Comparison of ENCODE assay signal across 8 mouse cellular contexts in the genomic region with DNA sequence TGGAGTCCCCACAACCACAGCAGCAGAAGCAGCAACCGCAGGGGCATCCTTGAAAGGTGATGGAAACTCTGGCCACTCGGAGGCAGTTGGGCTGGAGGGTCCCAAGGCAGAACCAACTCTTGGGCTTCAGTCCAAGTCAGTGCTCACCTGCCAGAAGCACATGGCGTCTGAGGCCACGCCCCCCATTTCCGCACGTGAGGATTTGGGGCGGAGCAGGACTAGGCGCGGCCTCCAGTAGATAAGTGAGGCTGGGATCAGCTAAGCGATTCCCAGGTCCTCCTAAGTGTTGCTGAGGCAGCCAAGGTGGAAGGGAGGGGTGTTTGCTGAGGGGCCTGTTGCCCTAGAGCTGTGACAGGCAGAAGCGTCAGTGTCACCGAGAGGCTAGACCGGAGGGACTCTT. TPM values are rescaled to one million over a fixed set of nuclear protein-coding genes. Genes with fewer than 3 reads are reported as not detected.
DNase-seq lines count a peak whose midpoint lies in the region; ATAC-seq and TF ChIP-seq lines count a peak whose summit lies in the region.

No protein-coding gene starts in this region.

- peak; percentile 21 for ATAC-seq in lung, embryonic 16.5 days (ENCODE audit: low read depth)
- no peak for ATAC-seq in embryonic facial prominence, embryonic 12.5 days (ENCODE audit: insufficient number of reproducible peaks, insufficient read depth, low FRiP score, low TSS enrichment)
- ATAC-seq in limb, embryonic 11.5 days (ENCODE audit: insufficient number of reproducible peaks, low FRiP score, low TSS enrichment, low read depth): no peak
- ATAC-seq in neural tube, embryonic 12.5 days (ENCODE audit: low FRiP score, low read depth): no peak

- no peak overlapping the region for H3K9ac ChIP-seq in lung, embryonic 16.5 days (ENCODE audit: low read length)
- no peak overlapping the region for H3K9ac ChIP-seq in embryonic facial prominence, embryonic 12.5 days
- H3K9ac ChIP-seq in limb, embryonic 11.5 days (ENCODE audit: low read length): no peak overlapping the region
- no peak overlapping the region for H3K9ac ChIP-seq in neural tube, embryonic 12.5 days

- H3K4me1 ChIP-seq in lung, embryonic 16.5 days (replicated peaks; ENCODE audit: control insufficient read depth, insufficient read depth, low read length): peaks cover 28% of the 10 kb centered on the region
- H3K4me1 ChIP-seq in lung, adult 2 months (ENCODE audit: control insufficient read depth, insufficient read depth, low read length): no peaks in the 10 kb centered on the region
- H3K4me1 ChIP-seq in embryonic facial prominence, embryonic 12.5 days: peaks cover 12% of the 10 kb centered on the region
- peaks cover 5% of the 10 kb centered on the region for H3K4me1 ChIP-seq in limb, embryonic 11.5 days (ENCODE audit: control insufficient read depth, insufficient read depth, low read length)
- H3K4me1 ChIP-seq in neural tube, embryonic 12.5 days: peaks cover 26% of the 10 kb centered on the region

- no peaks in the 10 kb centered on the region for H3K36me3 ChIP-seq in lung, embryonic 16.5 days (ENCODE audit: control insufficient read depth, insufficient read depth, low read length)
- H3K36me3 ChIP-seq in embryonic facial prominence, embryonic 12.5 days: no peaks in the 10 kb centered on the region
- H3K36me3 ChIP-seq in limb, embryonic 11.5 days (ENCODE audit: control insufficient read depth, insufficient read depth, low read length): no peaks in the 10 kb centered on the region
- no peaks in the 10 kb centered on the region for H3K36me3 ChIP-seq in neural tube, embryonic 12.5 days

- H3K9me3 ChIP-seq in lung, embryonic 16.5 days (ENCODE audit: control insufficient read depth, low read length): 0 out of 2 replicates have a peak, but pooled peaks cover 4% of the 10 kb centered on the region
- H3K9me3 ChIP-seq in embryonic facial prominence, embryonic 12.5 days: no peaks in the 10 kb centered on the region
- H3K9me3 ChIP-seq in limb, embryonic 11.5 days (ENCODE audit: control insufficient read depth, low read length): no peaks in the 10 kb centered on the region; the same call in 1 of the 2 replicates
- H3K9me3 ChIP-seq in neural tube, embryonic 12.5 days: no peaks in the 10 kb centered on the region

- H3K27me3 ChIP-seq in lung, embryonic 16.5 days (ENCODE audit: control insufficient read depth, insufficient read depth, low read depth, low read length): peaks cover 6% of the 10 kb centered on the region; the same call in 1 of the 2 replicates
- H3K27me3 ChIP-seq in embryonic facial prominence, embryonic 12.5 days: peaks cover 32% of the 10 kb centered on the region
- peaks cover 20% of the 10 kb centered on the region for H3K27me3 ChIP-seq in limb, embryonic 11.5 days (ENCODE audit: control insufficient read depth, insufficient read depth, low read length)
- peaks cover 36% of the 10 kb centered on the region for H3K27me3 ChIP-seq in neural tube, embryonic 12.5 days (replicated peaks)

- TF ChIP-seq CTCF in lung, adult 2 months (IDR thresholded peaks at IDR 0.05; ENCODE audit: insufficient read depth, low read length): no peak

- DNase-seq in lung, adult 2 months: no peak
- DNase-seq in limb, embryonic 11.5 days (ENCODE audit: low spot score): peak; percentile 46
- DNase-seq in ovary, adult 18-20 months (ENCODE audit: low spot score): no peak
- no peak for DNase-seq in urinary bladder, postnatal 10 days (ENCODE audit: low spot score)
- no peak for DNase-seq in kidney, adult 18-20 months

- under 1% methylated on average over 13 of the region's 13 CpGs for WGBS in lung, embryonic 16.5 days
- WGBS in lung, adult 2 months: 4% methylated on average over 13 of the region's 13 CpGs
- WGBS in embryonic facial prominence, embryonic 12.5 days: 2% methylated on average over 13 of the region's 13 CpGs
- WGBS in limb, embryonic 11.5 days: 1% methylated on average over 13 of the region's 13 CpGs
- WGBS in neural tube, embryonic 12.5 days: 5% methylated on average over 13 of the region's 13 CpGs

- peak overlapping the region; percentile 43 for H3K4me2 ChIP-seq in lung, embryonic 16.5 days (ENCODE audit: low read depth, low read length)
- H3K4me2 ChIP-seq in embryonic facial prominence, embryonic 12.5 days (replicated peaks): peak overlapping the region; percentile 36; the same call in 1 of the 2 replicates
- H3K4me2 ChIP-seq in limb, embryonic 11.5 days (ENCODE audit: low read depth, severe bottlenecking): peak overlapping the region; percentile 1; the same call in 1 of the 2 replicates
- peak overlapping the region; percentile 9 for H3K4me2 ChIP-seq in neural tube, embryonic 12.5 days (replicated peaks)

- H3K27ac ChIP-seq in lung, embryonic 16.5 days (ENCODE audit: low read length): no peak overlapping the region
- H3K27ac ChIP-seq in embryonic facial prominence, embryonic 12.5 days: no peak overlapping the region
- H3K27ac ChIP-seq in limb, embryonic 11.5 days (replicated peaks; ENCODE audit: low read depth, low read length): no peak overlapping the region
- H3K27ac ChIP-seq in neural tube, embryonic 12.5 days: no peak overlapping the region

- no peak for TF ChIP-seq POLR2A in lung, adult 2 months (IDR thresholded peaks at IDR 0.05; ENCODE audit: borderline replicate concordance, extremely low read depth, low read depth, low read length)

- peak overlapping the region; percentile 18; the same call in 1 of the 2 replicates for H3K4me3 ChIP-seq in lung, embryonic 16.5 days (ENCODE audit: low read length)
- no peak overlapping the region for H3K4me3 ChIP-seq in lung, adult 2 months (replicated peaks; ENCODE audit: extremely low read depth, low read depth, low read length)
- no peak overlapping the region for H3K4me3 ChIP-seq in embryonic facial prominence, embryonic 12.5 days
- no peak overlapping the region for H3K4me3 ChIP-seq in limb, embryonic 11.5 days (ENCODE audit: low read depth, low read length)
- H3K4me3 ChIP-seq in neural tube, embryonic 12.5 days: no peak overlapping the region

RNA-seq across cellular contexts. Expression of a gene that starts 0.9 kb away (rescaled TPM):
- 5.6 and 8.2 TPM in 2 replicates for polyA plus RNA-seq in lung, embryonic 16.5 days (2015; fragmentation: Nextera tagmentation; extraction: Ambion mirVana)
- polyA plus RNA-seq in lung, adult 2 months (2012; rRNA removed): 0.19 and 0.24 TPM in 2 replicates
- 0.54 and 0.84 TPM in 2 replicates for polyA plus RNA-seq in embryonic facial prominence, embryonic 12.5 days (2016; fragmentation: Nextera tagmentation; extraction: Ambion mirVana)
- 0.23 TPM in 1 of 2 replicates, not detected in the other for polyA plus RNA-seq in limb, embryonic 11.5 days (2014; fragmentation: Nextera tagmentation; extraction: Ambion mirVana)
- 1.1 and 1.8 TPM in 2 replicates for polyA plus RNA-seq in neural tube, embryonic 12.5 days (2016; fragmentation: Nextera tagmentation; extraction: Ambion mirVana)

RNA-seq across cellular contexts. Expression of a gene that starts 11.2 kb away (rescaled TPM):
- polyA plus RNA-seq in lung, embryonic 16.5 days (2015; fragmentation: Nextera tagmentation; extraction: Ambion mirVana): 11.3 and 12.4 TPM in 2 replicates
- polyA plus RNA-seq in lung, adult 2 months (2012; rRNA removed): 73.7 and 81.5 TPM in 2 replicates
- polyA plus RNA-seq in embryonic facial prominence, embryonic 12.5 days (2016; fragmentation: Nextera tagmentation; extraction: Ambion mirVana): 4.5 and 4.9 TPM in 2 replicates
- 2.2 and 2.3 TPM in 2 replicates for polyA plus RNA-seq in limb, embryonic 11.5 days (2014; fragmentation: Nextera tagmentation; extraction: Ambion mirVana)
- 5.1 and 6.6 TPM in 2 replicates for polyA plus RNA-seq in neural tube, embryonic 12.5 days (2016; fragmentation: Nextera tagmentation; extraction: Ambion mirVana)

RNA-seq across cellular contexts. Expression of a gene that starts 15.5 kb away (rescaled TPM):
- 135 and 144 TPM in 2 replicates for polyA plus RNA-seq in lung, embryonic 16.5 days (2015; fragmentation: Nextera tagmentation; extraction: Ambion mirVana)
- polyA plus RNA-seq in lung, adult 2 months (2012; rRNA removed): 16.2 and 20.1 TPM in 2 replicates
- 149 and 166 TPM in 2 replicates for polyA plus RNA-seq in embryonic facial prominence, embryonic 12.5 days (2016; fragmentation: Nextera tagmentation; extraction: Ambion mirVana)
- 179 and 183 TPM in 2 replicates for polyA plus RNA-seq in limb, embryonic 11.5 days (2014; fragmentation: Nextera tagmentation; extraction: Ambion mirVana)
- 124 and 133 TPM in 2 replicates for polyA plus RNA-seq in neural tube, embryonic 12.5 days (2016; fragmentation: Nextera tagmentation; extraction: Ambion mirVana)

RNA-seq across cellular contexts. Expression of a gene that starts 15.9 kb away (rescaled TPM):
- 15.4 and 15.7 TPM in 2 replicates for polyA plus RNA-seq in lung, embryonic 16.5 days (2015; fragmentation: Nextera tagmentation; extraction: Ambion mirVana)
- polyA plus RNA-seq in lung, adult 2 months (2012; rRNA removed): 11.1 and 14.9 TPM in 2 replicates
- 16.7 and 17.4 TPM in 2 replicates for polyA plus RNA-seq in embryonic facial prominence, embryonic 12.5 days (2016; fragmentation: Nextera tagmentation; extraction: Ambion mirVana)
- polyA plus RNA-seq in limb, embryonic 11.5 days (2014; fragmentation: Nextera tagmentation; extraction: Ambion mirVana): 10.7 and 11.7 TPM in 2 replicates
- polyA plus RNA-seq in neural tube, embryonic 12.5 days (2016; fragmentation: Nextera tagmentation; extraction: Ambion mirVana): 19.5 and 20.9 TPM in 2 replicates

RNA-seq across cellular contexts. Expression of a gene that starts 45.3 kb away (rescaled TPM):
- polyA plus RNA-seq in lung, embryonic 16.5 days (2015; fragmentation: Nextera tagmentation; extraction: Ambion mirVana): 16.2 and 16.3 TPM in 2 replicates
- polyA plus RNA-seq in lung, adult 2 months (2012; rRNA removed): 10.7 and 12.3 TPM in 2 replicates
- polyA plus RNA-seq in embryonic facial prominence, embryonic 12.5 days (2016; fragmentation: Nextera tagmentation; extraction: Ambion mirVana): 19.8 and 21.6 TPM in 2 replicates
- polyA plus RNA-seq in limb, embryonic 11.5 days (2014; fragmentation: Nextera tagmentation; extraction: Ambion mirVana): 9.3 and 9.8 TPM in 2 replicates
- 18.3 and 19.9 TPM in 2 replicates for polyA plus RNA-seq in neural tube, embryonic 12.5 days (2016; fragmentation: Nextera tagmentation; extraction: Ambion mirVana)
